Mouse (Mus musculus) forebrain, postnatal 0 days (tissue): ENCODE measurements at regions not wholly inside any gene's neighbourhood (a gene's known extent, or its start where the extent isn't known, plus 50 kb on each side); places are given as distances from the start of the nearest gene placed in this dataset.

Source experiments
- ATAC-seq: fragments of 200-750 bp; cut with Nextera tagmentation; 2 replicates; pipeline ENCODE4 v1.8.0; 2017; ENCODE audit warnings: mild to moderate bottlenecking, moderate library complexity
- DNase-seq: peaks from one replicate; pipeline ENCODE4 v3.0.0-alpha.2; 2015
- H3K27ac ChIP-seq: fragments of 300-500 bp; sonication (generic); 2 replicates; pipeline ENCODE4 v1.5.1; 2014; ENCODE audit warnings: low read depth, mild to moderate bottlenecking, antibody characterized with exemption, low read length, moderate library complexity, mixed read lengths
- H3K27me3 ChIP-seq: fragments of 300-500 bp; sonication (generic); 2 replicates; pipeline ENCODE4 v1.6.1; 2014; ENCODE audit warnings: mild to moderate bottlenecking, low read length, mixed read lengths; ENCODE audit not compliant: insufficient read depth
- H3K36me3 ChIP-seq: fragments of 300-500 bp; sonication (generic); 2 replicates; pipeline ENCODE4 v1.6.1; 2014; ENCODE audit warnings: mild to moderate bottlenecking, moderate library complexity; ENCODE audit not compliant: insufficient read depth
- H3K4me1 ChIP-seq: fragments of 300-500 bp; sonication (generic); 2 replicates; pipeline ENCODE4 v1.6.1; 2014; ENCODE audit warnings: antibody characterized with exemption; ENCODE audit not compliant: insufficient read depth
- H3K4me2 ChIP-seq: fragments of 300-500 bp; sonication (generic); 2 replicates; pipeline ENCODE4 v1.6.1; 2014; ENCODE audit warnings: low read depth, mild to moderate bottlenecking, moderate library complexity
- H3K4me3 ChIP-seq: fragments of 300-500 bp; sonication (generic); 2 replicates; pipeline ENCODE4 v1.5.1; 2014; ENCODE audit warnings: low read depth, low read length, mixed read lengths
- H3K9ac ChIP-seq: fragments of 300-500 bp; sonication (generic); 2 replicates; pipeline ENCODE4 v1.6.1; 2014; ENCODE audit warnings: mild to moderate bottlenecking
- H3K9me3 ChIP-seq: fragments of 300-500 bp; sonication (generic); 2 replicates; pipeline ENCODE4 v1.6.1; 2016; ENCODE audit warnings: low read length
- CTCF ChIP-seq: sonication (generic); IDR thresholded peaks from 2 replicates; pipeline ENCODE4 v1.5.1; 2016; ENCODE audit warnings: antibody characterized with exemption, control low read depth, low read depth
- WGBS: fragments of 180-500 bp; shearing (Covaris S2); extraction: QIAGEN DNeasy Blood & Tissue Kit; methylation state at CpG from one replicate; pipeline ENCODE4 v1.1.7; 2014; 5-methylcytosine and 5-hydroxymethylcytosine counted together

- no peak for TF ChIP-seq CTCF
Measured at GRCm38 (mm10) chr19:21214253-21214652, 57.8 kb upstream of the Zfand5 start.

DNA sequence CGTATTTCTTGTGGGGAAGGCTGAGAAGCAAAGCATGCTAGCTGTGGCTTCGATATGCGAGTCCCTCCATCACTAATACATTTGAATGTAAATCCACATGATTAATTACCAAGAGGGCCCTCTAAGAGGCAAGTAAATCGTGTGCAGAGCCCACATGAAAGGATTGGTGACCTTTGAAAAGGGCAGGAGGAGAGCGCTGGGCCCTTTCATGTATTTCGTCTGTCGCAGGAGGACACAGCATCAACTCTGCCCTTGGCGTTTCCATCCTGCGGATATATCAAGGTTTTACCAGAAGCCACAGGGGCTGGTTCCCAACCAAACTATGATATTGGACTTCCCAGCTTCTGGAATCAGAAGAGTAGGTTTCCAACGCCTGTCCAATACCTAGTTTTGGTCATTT lies 78.6 kb upstream of the Zfand5 start:
- no peak overlapping the region for H3K4me3 ChIP-seq
- DNase-seq (no peak), ATAC-seq (no peak)
- no peak overlapping the region for H3K9ac ChIP-seq
- H3K4me1 ChIP-seq = no peaks in the 10 kb centered on the region
- WGBS = 79% methylated on average over 10 of the region's 10 CpGs
- no peak for TF ChIP-seq CTCF
- H3K4me2 ChIP-seq = no peak overlapping the region
- no peaks in the 10 kb centered on the region for H3K27me3 ChIP-seq
- H3K9me3 ChIP-seq = no peaks in the 10 kb centered on the region
- no peak overlapping the region for H3K27ac ChIP-seq
- H3K36me3 ChIP-seq = no peaks in the 10 kb centered on the region

More at GRCm38 (mm10) chr19:21214253-21214652, 57.8 kb upstream of the Zfand5 start:
- no peaks in the 10 kb centered on the region for H3K36me3 ChIP-seq
- no peak overlapping the region for H3K27ac ChIP-seq
- H3K9ac ChIP-seq = no peak overlapping the region
- no peak overlapping the region for H3K4me2 ChIP-seq
- WGBS = 93% methylated on average over 4 of the region's 4 CpGs
- no peaks in the 10 kb centered on the region for H3K27me3 ChIP-seq
- no peaks in the 10 kb centered on the region for H3K9me3 ChIP-seq
- ATAC-seq (no peak), DNase-seq (no peak)
- no peaks in the 10 kb centered on the region for H3K4me1 ChIP-seq
- no peak overlapping the region for H3K4me3 ChIP-seq

DNA sequence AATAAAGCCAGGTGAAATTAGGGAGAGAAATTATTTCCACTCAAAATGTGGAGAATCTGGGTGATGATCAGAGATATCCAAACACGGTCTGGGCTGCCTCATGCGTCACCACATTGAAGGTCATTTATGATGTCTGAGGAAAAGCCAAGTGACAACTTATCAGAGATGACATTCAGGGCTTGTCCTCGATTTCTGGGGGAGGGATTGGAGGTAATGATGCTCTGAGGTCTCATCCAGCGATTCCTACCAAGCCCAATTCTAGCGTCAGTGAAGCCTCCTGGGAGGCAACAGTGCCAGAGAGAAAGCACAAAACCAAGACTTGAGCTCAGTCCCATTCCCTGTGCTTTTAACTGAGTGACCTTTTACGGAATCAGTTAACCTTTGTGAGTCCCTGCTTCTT lies 79.5 kb upstream of the Zfand5 start:
- Histone ChIP-seq H3K9ac (no peak overlapping the region), H3K36me3 (no peaks in the 10 kb centered on the region), H3K9me3 (no peaks in the 10 kb centered on the region), H3K27ac (no peak overlapping the region), H3K4me3 (no peak overlapping the region), H3K27me3 (no peaks in the 10 kb centered on the region), H3K4me1 (no peaks in the 10 kb centered on the region), H3K4me2 (no peak overlapping the region)
- whole genome bisulfite sequencing = 89% methylated on average over 6 of the region's 6 CpGs
- DNase-seq (no peak), ATAC-seq (no peak)
- no peak for TF ChIP-seq CTCF

DNA sequence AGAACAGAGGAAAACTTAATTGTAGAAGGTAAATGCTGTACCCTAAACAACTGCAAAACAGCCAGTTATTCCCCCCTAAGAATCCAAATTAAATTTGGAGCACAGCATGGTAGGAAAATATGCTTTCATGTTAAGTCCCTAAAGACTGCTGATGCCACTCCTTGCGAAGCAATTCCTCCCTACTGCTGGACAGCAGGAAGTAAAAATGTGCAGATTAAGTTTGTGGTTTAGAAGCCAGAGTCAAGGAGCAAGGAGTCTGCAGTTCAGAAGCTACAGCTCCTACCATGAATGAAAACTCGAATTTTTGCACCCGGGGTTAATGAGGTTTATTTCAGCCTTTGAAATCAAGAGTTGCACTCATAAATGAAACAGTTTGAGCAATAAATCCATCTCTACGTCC lies 82.9 kb upstream of the Zfand5 start:
- TF ChIP-seq CTCF = no peak
- Histone ChIP-seq H3K4me2 (no peak overlapping the region), H3K9ac (no peak overlapping the region), H3K9me3 (no peaks in the 10 kb centered on the region), H3K4me1 (no peaks in the 10 kb centered on the region), H3K4me3 (no peak overlapping the region), H3K27me3 (no peaks in the 10 kb centered on the region), H3K36me3 (no peaks in the 10 kb centered on the region), H3K27ac (no peak overlapping the region)
- no peak for ATAC-seq
- WGBS = 64% methylated on average over 4 of the region's 4 CpGs
- DNase-seq = no peak

DNA sequence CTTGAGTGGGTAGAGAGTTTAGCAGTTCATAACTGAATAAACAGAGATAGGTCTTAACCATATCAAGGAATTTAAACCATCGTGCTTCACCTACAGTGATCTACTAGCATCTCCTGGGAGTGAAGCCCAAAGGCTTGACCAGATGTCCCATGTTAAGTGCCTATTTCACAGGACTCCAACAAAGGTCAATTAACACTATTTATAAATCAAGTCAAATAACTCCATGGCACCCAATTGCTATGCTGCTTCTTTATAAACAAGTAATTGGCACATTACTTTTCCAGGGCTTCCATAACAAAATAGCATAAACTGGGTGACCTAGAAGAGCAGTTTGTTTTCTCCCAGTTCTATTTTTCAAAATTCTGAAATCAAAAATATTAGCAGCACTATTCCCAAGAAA lies 85.4 kb upstream of the Zfand5 start:
- no peak overlapping the region for H3K9ac ChIP-seq
- WGBS = 95% methylated on average over 1 of the region's 1 CpGs
- no peaks in the 10 kb centered on the region for H3K36me3 ChIP-seq
- no peak overlapping the region for H3K4me2 ChIP-seq
- H3K9me3 ChIP-seq = no peaks in the 10 kb centered on the region
- DNase-seq (no peak), ATAC-seq (no peak)
- no peak for TF ChIP-seq CTCF
- no peak overlapping the region for H3K27ac ChIP-seq
- no peaks in the 10 kb centered on the region for H3K27me3 ChIP-seq
- H3K4me3 ChIP-seq = no peak overlapping the region
- no peaks in the 10 kb centered on the region for H3K4me1 ChIP-seq

DNA sequence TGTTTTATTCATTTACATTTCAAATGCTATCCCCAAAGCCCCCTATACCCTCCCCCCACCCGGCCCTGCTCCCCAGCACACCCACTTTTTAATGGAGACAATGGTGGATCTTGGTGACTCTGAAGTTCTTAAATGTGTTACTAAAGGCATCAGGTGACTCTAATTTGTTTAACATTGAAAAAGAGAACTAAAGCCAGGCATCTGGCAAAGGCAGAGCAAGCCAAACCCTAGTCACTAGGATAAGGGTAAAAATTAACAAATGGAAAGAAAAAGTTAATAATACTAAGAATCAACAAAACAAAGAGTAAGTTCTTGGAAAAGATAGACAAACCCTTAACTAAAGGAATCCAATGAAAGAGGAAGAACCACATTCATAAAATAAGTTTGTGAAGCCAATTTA lies 86.1 kb upstream of the Zfand5 start:
- H3K4me1 ChIP-seq = no peaks in the 10 kb centered on the region
- no peak for TF ChIP-seq CTCF
- H3K4me2 ChIP-seq = no peak overlapping the region
- H3K4me3 ChIP-seq = no peak overlapping the region
- H3K9ac ChIP-seq = no peak overlapping the region
- no peaks in the 10 kb centered on the region for H3K36me3 ChIP-seq
- H3K27ac ChIP-seq = no peak overlapping the region
- H3K27me3 ChIP-seq = no peaks in the 10 kb centered on the region
- 80% methylated on average over 1 of the region's 1 CpGs for WGBS
- no peak for DNase-seq
- no peaks in the 10 kb centered on the region for H3K9me3 ChIP-seq
- no peak for ATAC-seq

GRCm38 (mm10) chr19:21183028-21183427 lies 89.0 kb upstream of the Zfand5 start:
- H3K36me3 ChIP-seq = no peaks in the 10 kb centered on the region
- H3K4me1 ChIP-seq = no peaks in the 10 kb centered on the region
- 79% methylated on average over 4 of the region's 4 CpGs for WGBS
- H3K9me3 ChIP-seq = no peaks in the 10 kb centered on the region
- no peak overlapping the region for H3K4me3 ChIP-seq
- no peak for TF ChIP-seq CTCF
- H3K4me2 ChIP-seq = no peak overlapping the region
- no peak overlapping the region for H3K9ac ChIP-seq
- no peak for DNase-seq
- H3K27ac ChIP-seq = no peak overlapping the region
- no peaks in the 10 kb centered on the region for H3K27me3 ChIP-seq
- ATAC-seq = no peak

DNA sequence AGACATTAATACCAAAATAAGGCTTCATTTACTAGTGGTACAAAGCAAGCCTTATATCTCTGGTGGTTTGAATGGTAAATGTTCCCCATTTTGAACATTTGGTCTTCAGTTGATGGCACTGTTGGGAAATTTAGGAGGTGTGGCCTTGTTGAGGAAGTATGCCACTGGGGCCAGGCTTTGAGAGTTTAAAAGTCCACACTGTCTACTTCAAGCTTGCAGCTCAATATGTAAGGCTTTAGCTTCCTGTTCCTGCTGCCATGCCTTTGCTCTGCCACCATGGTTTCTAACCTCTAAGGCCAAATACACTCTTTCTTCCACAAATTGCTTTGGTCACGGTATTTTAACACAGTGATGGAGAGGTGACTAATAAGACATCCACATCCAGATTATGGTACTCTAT lies 92.2 kb upstream of the Zfand5 start:
- DNase-seq (no peak), ATAC-seq (no peak)
- Histone ChIP-seq H3K4me3 (no peak overlapping the region), H3K4me2 (no peak overlapping the region), H3K4me1 (no peaks in the 10 kb centered on the region), H3K27me3 (no peaks in the 10 kb centered on the region), H3K27ac (no peak overlapping the region), H3K9ac (no peak overlapping the region), H3K9me3 (no peaks in the 10 kb centered on the region), H3K36me3 (no peaks in the 10 kb centered on the region)
- WGBS = 98% methylated on average over 1 of the region's 1 CpGs
- TF ChIP-seq CTCF = no peak
